Mouse (Mus musculus): ENCODE data around the gene Ccdc184.

Gene Ccdc184

DNA sequence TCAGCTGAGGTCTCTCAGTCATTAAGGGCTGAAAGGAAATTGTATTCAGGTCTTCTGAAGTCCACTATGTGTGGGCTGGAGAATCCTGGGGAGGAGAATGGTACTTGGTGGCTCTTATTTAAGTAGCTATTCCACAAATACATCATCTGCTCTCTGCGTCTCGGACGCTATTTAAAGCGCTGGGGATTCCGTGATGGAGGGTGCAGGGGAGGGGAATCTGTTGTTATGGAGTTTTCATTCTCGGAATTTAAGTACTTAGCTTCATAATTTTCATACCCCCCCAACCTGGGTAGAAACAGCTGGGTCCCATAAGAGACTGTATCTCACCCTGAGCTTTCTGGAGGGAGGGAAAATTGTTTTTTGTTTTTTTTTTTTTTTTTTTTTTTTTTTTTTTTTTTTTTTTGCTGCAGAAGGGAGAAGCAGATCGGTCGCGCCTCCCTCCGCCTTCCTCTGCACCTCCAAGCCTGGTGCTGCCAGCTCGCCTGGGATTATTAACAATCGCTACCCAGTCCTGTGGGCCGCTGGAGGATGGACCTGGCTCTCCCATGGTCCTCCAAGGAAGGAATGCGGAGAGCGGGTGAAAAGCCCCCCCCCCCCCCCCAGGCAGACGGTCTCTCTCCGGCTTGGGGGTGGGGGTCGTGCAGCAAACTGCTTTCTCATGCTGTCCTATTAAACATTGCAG lies at the start of gene Ccdc184:
Ccdc184 (plus strand) TSS at position 196 of the 682 bp plus-strand sequence.
- peak; percentile 37 for DNase-seq (ENCODE audit: low read depth)

DNA sequence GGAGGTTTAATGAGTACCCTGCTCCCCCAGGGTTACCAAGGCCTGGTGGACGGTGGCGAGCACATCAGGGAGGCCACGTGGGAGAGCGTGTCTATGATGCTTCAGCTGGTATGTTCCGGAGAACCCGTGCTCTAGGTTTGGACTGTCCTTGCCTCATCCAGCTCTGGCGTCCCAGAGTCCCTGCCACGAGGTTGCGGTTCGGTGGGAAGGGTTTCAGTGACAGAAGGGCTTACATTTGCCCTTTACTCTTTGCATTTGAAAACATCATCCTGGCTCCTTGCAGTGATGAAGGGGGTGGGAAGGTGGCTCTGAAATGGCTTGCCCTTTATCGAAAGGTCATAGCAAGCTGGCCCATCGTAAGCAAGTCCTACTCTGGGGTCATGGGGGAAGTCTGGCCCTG lies 47.6 kb upstream of the Ccdc184 start:
- DNase-seq (ENCODE audit: low read depth): no peak

GRCm38 (mm10) chr15:98120831-98121230 lies 46.1 kb upstream of the Ccdc184 start:
- DNase-seq (ENCODE audit: low read depth): no peak

DNA sequence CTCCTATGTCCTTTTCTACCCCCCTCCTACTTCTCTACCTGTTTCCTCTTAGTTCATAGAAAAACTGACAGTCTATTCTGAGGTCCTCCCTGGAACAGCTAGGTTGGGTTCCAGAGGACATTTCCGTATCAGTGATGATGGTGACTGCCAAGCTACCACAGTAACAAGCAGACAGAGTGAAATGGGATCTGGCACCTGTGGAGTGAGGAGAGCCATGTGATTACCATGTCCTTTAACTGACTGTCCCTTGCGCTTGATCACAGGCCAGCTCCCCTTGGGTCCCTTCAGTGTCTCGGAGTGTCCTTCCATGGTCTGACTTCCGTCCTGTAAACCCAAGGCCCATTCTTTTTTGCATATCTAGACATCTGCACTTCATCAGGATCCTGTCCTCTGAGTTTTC lies 36.0 kb upstream of the Ccdc184 start:
- no peak for DNase-seq (ENCODE audit: low read depth)

- DNase-seq (ENCODE audit: low read depth): no peak
These were observed 35.5 kb upstream of the Ccdc184 start for GRCm38 (mm10) chr15:98131451-98131850.

DNA sequence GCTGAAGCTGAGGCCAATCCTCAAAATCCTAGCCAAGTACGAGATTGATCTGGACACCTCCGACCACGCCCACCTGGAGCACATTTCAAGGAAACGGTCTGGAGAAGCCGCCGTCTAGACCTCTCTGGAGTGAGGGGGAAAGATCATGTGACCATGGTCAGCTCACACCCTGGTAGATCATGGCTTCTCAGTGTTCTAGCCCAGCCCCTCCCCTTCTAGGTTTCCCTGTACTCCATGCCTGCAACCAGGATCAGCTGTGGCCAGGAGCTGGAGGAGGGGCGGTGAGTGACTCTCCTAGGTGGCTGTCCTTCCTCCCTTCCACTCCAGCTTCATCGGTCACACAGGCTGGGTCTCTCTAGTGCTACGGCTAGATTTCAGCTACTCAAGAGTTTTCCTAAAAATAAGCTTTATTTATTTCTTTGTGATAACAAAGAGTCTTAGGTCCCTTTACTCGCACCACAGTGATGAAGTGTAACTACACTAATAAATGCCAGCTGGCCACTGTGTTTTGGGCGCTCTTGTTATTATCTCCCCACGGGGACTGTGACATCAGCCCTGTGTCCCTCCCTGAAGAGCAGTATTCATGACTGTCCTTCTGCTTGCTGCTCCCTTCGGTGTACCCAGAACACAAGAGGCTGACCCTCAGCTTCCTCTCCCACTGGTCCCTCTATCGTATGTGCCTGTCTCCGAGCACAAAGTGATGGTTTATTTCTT lies 34.9 kb upstream of the Ccdc184 start:
- DNase-seq (ENCODE audit: low read depth): no peak

DNA sequence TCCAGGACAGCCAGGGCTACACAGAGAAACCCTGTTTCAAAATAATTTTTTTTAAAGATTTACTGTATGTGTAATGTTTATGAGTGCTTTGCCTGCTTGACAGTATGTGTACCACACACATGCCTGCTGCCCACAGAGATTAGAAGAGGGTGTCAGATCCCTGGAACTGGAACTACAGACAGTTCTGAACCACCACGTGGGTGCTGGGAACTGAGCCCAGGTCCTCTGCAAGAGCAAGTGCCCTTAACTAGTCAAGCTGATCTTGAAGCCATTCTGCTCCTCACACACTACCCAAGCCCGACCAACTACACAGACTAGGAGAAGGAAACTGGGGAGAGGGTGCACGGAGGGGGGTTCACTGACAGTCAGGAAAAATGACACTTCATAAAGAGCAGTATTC lies 33.5 kb upstream of the Ccdc184 start:
- no peak for DNase-seq (ENCODE audit: low read depth)

- DNase-seq (ENCODE audit: low read depth): no peak
These were observed 32.9 kb upstream of the Ccdc184 start for GRCm38 (mm10) chr15:98134034-98134433.

- DNase-seq (ENCODE audit: low read depth): no peak
These were observed 32.3 kb upstream of the Ccdc184 start for GRCm38 (mm10) chr15:98134666-98135065.

DNA sequence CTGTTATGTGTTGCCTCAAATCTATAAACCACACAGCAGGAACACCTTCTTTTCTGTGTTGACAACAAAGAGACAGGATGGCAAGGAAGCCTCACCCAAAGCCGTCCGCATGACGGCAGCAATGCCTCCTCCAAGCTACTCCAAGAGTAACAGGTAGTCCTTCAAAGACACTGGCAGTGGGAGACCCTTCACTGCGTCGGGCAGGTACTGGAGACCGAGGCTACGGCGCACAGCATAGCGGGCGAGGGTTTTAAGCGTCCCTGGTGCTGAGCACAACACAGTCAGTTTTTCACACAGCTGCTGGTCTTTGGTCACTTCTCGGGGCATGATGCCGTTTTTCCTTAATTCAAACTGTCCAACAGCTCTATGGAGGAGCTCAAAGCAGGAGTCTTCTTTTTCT lies 31.3 kb upstream of the Ccdc184 start:
- DNase-seq (ENCODE audit: low read depth): no peak

DNA sequence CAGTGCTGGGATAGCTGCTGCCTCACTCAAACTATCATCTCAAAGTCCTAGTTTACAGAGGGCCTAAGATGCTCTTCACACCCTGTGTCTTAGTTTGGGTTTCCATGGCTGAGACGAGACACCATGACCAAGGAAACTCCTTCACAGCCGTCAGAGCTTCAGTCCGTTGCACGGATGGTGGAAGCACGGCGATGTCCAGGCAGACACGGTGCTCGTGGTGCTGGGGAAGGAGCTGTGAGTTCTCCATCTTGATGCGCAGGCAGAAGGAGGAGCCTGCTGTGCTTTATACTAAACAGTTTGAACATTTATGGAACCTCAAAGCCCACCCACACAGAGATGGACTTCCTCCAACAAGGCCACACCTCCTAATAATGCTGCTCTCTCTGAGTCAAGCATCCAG lies 30.1 kb upstream of the Ccdc184 start:
- DNase-seq (ENCODE audit: low read depth): no peak

DNA sequence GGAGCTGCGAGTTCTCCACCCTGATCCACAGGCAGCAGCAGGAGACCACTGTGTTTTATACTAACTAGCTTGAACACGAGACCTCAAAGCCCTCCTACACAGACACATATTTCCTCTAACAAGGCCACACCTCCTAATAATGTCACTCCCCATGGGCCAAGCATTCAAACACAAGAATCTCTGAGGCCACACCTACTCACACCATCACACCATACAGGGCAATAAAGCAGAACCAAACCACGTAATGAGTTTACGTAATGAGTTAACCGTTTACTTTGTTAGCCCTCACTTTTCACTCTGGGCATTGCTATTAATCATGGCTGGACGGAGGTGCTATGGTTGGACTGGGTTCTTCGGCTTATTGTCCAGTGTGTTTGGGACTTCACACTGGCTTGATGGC lies 27.2 kb upstream of the Ccdc184 start:
- DNase-seq (ENCODE audit: low read depth): no peak

GRCm38 (mm10) chr15:98140809-98141208 lies 26.1 kb upstream of the Ccdc184 start:
- no peak for DNase-seq (ENCODE audit: low read depth)

DNA sequence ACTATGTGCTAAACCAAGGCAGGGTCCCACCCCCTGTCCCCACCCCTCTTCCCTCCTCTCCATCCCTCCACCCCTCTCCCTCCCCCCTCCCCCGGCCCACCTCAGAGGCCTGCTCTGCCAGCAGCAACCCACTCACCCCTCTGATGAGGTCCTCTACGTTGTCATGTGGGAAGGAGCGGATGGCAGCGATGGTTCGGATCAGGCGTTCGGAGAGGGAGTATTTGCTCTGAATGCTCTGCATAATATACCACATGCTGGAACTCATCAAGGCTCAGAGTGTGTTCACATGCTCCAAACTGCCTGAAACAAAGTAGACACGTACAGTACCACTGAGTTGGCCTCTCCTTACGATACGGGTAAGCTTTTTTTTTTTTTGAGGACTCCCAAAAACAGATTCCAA lies 24.4 kb upstream of the Ccdc184 start:
- no peak for DNase-seq (ENCODE audit: low read depth)

DNA sequence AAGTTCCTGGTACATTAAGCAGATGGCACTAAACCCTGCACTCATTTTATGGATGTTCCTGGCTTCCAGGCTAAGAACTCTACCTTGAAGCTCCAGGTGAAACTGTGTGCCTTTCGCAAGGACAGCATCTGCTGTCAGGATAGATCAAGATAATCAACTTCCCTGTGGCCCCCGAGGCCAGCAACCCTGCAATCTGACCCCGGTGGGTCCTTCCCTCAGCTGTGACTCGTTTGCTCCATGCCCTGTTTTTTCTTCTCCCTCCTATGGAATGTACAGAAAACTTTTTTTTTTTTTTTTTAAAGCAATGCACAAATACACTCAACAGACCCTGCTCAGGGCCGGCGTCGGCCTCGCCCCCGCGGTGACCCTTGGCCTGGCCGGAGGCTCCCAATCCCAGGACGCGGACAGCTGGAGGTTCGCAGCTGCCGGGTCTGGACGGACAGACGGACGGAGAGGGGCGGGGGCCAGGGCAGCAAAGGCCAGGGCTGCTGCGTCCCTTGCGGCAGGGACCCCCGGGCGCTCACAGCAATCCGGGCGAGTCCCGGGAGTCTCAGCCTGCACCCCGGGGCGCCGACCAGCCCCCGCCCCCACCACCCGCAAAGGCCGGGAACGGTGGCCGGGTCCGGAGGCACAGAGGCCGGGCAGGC lies 22.0 kb upstream of the Ccdc184 start:
- DNase-seq (ENCODE audit: low read depth): peak; percentile 26

DNA sequence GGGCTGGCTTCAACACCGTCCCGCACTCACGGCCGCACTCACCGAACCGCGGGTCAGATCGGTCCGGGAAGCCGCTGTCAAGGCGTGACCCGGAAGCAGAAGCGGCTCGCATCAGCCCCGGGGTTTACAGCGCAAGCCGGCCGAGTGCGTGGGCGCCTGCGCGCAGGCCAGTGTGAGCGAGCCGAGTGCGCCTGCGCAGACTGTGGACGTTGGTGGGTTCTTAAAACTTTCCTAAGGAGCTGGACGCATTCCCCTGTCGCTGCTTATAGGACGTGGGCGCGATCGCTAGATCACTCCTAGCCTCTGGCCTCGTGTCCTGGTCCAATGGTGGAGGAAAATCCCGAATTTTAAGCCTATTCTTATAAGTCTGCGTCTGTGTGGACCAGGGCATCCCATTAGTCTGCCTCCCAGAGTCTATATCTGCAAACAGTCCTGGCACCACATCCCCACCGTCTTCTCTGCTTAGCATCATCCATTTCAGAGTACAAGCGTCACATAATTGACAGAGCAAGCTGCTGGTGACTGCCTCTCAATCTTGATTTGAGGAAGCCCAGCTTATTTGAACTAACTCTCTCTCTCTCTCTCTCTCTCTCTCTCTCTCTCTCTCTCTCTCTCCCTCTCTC lies 21.3 kb upstream of the Ccdc184 start:
- peak; percentile 95 for DNase-seq (ENCODE audit: low read depth)

GRCm38 (mm10) chr15:98148356-98148755 lies 18.6 kb upstream of the Ccdc184 start:
- no peak for DNase-seq (ENCODE audit: low read depth)

DNA sequence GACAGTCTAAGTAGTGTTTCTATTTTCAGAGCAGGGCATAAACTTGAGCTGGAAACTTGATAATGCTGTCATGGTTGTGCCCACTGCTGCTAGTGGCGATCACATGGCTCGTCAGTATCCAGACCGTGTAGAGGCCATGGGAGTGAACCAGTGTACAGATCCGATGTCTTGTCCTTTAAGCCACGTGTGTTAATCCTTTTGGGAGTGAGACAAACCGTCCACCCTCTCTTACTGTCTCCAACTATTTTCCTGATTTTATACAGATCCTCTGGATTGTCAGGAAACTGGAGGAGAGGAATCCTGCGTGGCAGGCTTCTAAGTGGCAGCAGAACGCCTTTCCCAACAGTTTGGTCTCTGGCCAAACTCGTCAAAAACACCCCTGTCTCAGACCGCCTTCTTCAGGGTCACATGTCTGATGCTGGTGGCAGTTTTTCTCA lies 17.8 kb upstream of the Ccdc184 start:
- no peak for DNase-seq (ENCODE audit: low read depth)

- DNase-seq (ENCODE audit: low read depth): no peak
These were observed 14.0 kb upstream of the Ccdc184 start for GRCm38 (mm10) chr15:98152916-98153315.

DNA sequence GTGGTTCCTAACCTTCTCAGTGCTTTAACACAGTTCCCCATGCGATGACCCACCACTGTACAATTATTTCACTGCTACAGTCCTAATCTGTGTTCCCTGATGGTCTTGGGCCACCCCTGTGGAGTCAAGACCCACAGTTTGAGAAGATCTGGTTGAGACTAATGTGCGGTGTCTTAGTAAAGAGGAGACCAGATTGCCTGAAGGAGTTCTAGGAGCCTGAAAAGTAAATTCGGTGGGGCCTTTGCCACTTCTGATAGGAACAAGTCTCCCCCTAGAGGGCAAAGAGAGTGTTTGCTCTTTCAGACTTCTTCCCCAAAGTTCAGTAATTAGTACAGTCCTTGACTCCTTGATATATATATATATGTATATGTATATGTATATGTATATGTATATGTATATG lies 13.3 kb upstream of the Ccdc184 start:
- DNase-seq (ENCODE audit: low read depth): peak; percentile 76

GRCm38 (mm10) chr15:98154146-98154545 lies 12.8 kb upstream of the Ccdc184 start:
- peak; percentile 22 for DNase-seq (ENCODE audit: low read depth)

DNA sequence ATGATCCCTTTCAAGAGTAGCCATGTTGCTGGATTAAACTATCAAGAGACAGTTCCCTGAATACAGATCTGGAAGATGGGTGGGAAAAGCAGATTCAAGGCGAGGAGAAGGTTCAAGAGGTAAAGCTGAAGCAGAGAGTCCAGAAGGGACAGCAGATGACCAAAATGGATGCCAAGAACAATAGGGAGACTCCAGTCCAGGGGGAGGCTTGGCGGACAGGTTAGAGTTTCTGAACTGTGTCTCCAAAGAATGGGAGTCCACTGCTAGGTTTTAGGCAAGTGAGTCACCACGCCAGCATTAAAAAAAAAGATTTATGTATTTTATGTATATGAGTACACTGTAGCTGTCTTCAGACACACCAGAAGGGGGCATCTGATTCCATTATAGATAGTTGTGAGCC lies 12.3 kb upstream of the Ccdc184 start:
- DNase-seq (ENCODE audit: low read depth): no peak

DNA sequence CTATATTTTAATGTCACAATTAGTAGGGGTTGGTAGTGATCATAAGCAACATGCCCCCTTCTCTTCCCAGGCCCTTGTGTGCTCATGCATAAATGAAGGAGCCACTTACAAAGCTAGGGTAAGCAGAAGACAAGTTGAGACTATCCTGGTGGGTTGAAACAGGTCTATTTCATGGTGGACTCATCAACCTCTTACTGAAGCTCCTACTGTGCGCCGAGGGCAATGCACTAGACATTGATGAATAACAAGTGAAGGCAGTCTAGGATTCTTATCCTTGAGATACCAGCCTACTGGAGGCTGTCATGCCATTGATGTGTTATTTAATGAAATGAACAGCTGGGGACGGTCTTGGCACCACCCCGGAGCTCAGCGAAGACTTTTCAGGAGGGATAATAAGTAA lies 11.7 kb upstream of the Ccdc184 start:
- DNase-seq (ENCODE audit: low read depth): no peak

Measured in induced T-regulatory cell, adult 2 months (primary cell).